Mouse (Mus musculus) left cerebral cortex, adult 9 months (tissue): ENCODE data around the gene Glg1.
"Not testable (repeated sequence)": the region's sequence is repeated elsewhere in the genome, so short reads cannot be mapped to it uniquely, and the experiment has no call there.

Source experiments
- DNase-seq, 2 experiments: peaks; one replicate each; pipeline ENCODE4 v3.0.0; 2022; ENCODE audit warnings: low spot score in 2 of 2

Gene Glg1

DNA sequence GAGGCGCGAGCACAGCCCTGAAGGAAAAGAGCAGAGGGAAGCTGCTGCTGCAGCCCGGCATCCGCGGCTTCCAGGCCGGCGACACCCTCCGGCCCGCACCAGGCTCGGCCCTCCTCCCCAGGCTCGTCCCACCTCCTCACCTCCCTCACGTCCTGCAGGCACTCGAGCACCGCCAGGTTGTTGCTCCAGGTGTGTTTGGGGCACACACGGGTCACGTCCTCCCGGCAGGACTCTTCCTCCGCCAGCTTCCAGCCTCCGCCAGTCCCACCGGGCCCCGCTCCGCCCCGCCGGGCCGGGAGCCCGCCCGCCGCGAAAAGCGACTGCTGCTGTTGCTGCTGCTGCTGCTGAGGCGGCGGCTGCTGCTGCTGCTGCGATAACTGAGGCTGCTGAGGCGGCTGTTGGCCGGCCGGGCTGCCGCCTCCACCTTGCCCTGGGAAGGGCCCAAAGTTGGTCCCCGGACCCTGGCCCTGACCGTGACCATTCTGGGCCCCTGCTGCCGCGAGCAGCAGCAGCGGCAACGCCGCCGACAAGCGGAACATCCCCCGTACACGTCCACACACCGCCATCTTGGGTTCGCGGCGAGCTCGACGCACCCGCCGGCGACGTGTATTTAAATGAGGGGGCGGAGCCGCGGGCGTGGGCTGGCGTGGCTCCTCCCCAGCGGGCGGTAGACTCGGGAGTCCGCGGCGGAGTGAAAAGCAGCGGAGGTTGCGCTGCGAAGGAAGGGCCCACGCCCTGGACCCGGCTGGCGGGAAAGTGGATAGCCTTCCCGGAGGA lies at the start of gene Glg1:
TSS of gene Glg1 (minus strand) at position 586 of the 777 bp plus-strand sequence.
- peak; percentile 54 to 87 for DNase-seq

DNA sequence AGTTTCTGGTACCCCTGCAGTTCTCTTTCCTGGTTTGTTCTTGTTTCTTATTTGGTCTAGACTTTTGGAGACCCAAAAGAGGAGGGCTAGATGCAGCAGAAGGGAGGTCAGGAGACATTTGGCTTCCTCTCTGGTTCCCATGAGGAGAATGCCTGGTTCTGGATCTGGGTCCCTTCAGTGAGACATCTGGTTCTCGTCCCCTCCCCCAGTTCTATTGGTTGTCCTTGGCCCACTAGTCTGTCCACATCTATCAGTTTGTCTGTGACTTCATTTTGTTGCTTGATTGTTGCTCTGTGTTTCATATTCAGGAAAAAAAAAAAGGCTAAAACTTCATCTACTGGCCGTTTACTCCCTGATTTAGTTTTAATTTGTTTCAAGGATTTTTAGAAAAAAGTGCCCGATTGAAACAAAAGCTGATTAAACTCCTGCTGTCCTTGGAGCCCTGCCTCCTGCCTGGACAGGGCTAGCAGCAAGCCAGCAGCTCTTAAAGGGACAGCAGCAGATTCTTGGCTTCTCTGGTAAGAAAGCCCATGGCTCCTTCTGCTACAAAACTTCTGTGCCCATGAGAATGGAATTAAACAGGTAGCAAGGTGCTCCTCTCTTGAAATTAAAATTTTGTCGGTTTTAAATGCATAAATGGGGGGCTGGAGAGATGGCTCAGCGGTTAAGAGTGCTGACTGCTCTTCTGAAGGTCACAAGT lies 46.2 kb upstream of the Glg1 start:
- DNase-seq, result no peak

DNA sequence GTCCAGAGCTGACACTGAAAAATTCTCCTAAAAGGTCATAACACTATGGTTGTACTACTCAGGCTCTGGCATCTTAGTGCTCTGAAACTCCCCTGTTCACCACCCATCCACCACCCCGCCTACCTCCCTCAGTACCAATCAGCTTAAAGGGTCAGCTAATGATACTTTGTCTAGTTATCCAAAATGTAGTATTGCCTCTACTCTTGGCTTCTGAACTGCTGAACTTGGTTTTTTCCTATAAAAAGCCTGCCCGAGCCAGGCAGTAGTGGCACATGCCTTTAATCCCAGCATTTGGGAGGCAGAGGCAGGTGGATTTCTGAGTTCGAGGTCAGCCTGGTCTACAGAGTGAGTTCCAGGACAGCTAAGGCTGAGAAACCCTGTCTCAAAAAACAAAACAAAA lies 45.3 kb upstream of the Glg1 start:
- DNase-seq, result no peak

DNA sequence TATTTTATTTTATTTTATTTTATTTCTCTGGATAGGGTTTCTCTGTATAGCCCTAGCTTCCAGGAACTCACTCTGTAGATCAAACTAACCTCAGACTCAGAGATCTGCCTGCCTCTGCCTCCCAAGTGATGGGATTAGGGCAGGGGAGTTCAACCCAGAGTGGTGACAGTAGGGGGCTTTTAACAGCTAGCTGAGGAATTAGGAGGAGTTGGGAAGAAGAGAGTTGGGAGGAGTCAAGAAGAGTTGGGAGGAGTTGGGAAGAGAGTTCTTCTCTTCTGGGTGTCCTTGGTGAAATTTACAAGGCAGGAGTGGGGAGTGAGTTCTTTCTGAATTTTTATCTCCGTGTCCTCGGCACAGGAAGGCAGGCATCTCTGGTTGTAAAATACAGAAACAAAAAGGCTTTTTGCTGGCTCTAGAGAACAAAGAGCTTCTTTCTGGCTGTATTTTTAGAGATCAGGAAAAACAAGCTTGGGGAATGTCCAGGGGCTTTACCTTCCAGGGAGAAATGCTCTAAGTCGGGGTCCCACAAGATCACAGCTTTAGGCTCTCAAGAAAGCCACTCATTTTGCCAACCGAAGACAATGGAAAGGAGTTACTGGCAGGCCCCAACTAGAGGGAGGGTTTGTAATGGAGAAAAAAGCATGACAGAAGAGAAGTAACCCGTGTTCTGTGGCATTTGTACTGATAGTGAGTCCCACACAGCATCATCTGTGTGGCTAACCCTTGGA lies 44.2 kb upstream of the Glg1 start:
- not testable (repeated sequence) for DNase-seq

DNA sequence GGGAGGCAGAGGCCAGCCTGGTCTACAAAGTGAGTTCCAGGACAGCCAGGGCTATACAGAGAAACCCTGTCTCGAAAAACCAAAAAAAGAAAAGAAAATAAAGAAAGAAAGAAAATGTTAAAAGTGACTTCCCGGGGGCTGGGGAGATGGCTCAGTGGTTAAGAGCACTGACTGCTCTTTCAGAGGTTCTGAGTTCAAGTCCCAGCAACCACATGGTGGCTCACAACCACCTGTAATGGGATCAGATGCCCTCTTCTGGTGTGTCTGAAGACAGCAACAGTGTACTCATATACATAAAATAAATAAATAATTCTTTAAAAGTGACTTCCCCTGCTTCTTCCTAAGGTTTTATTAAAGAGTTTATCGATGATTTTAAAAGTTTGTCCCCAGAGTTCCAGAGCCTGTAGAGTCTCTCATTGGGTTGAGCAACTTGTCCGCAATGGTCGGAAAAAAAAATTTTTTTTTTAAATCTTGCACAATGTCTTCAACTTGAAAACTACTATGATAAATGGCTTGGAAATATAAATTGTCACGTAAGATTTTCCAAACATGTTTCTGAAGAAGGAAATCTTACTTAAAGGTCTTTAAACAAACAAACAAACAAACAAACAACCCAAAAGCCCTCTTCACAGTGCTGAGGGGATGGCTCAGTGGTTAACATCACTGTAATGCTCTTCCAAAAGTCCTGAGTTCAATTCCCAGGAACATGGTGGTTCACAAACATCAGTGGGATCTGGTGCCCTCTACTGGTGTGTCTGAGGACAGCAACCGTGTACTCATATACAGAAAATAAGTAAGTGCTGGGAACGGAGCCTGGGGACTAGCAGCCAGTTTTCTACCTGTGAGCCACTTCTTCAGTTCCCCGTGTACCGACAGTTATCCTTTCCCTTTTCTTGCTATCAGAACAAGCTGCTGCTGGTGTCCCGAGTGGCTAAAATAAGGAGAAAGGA lies 41.9 kb upstream of the Glg1 start:
- DNase-seq, result no peak

DNA sequence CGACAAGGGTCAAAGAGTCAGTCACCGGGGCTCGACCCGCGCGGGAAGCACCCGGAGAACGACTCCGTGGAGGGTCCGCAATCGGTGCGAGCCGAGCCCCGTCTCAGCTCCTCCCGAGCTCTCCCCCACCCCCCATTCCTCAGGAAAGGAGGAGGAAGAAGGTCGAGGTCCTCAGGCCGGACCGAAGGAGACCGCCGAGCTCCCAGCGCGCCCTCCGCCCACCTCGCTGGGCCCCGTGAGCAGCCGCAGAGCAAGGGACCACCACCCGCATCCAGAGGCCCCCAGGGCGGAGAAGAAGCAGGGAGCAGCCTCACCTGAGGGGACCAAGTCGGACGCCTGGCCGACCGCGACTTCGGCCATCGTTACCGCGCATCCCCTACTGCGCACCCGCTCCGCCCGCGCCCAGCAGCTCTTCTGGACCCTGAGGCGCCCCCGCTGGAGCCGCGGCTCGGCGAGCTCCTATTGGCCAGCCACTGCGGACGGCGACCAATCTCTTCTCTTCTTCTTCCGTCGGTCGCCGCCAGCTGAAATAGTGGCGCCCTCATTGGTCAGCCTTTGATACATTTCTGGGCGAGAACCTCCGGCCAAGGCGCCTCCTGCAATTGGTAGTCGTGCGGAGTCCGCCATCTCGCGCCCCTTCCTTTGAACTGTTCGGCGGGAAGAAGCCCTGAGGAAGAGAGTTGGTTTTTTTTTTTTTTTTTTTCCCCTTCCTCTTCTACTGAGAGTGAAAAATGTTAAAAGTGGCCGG lies 41.0 kb upstream of the Glg1 start, which contains the start of gene Rfwd3:
TSS of gene Rfwd3 (minus strand) at position 402 of the 748 bp plus-strand sequence.
- DNase-seq, result peak; percentile 96 to 99

DNA sequence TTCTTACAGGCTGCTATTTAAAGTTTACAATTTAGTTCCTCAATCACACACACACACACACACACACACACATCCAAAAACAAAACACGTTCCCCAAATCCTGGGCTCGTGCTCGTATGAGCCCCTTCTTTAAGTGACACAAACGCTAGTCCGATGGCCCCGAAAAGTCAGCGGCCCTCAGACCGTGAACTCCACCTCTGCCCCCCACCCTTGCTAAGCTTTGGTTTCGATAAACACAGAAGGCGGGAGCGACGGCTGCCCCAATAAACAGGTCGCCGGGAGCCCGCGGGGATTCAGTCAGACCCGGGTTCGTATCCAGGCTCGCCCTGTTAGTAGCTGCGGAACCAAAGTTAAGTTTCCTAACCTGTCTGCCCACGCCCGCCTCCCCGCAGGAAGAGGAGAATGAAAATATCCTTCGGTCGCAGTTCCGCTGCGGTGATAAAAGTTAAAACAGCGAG lies 40.4 kb upstream of the Glg1 start:
- peak in 1 of 2 experiments; percentile 25 for DNase-seq

DNA sequence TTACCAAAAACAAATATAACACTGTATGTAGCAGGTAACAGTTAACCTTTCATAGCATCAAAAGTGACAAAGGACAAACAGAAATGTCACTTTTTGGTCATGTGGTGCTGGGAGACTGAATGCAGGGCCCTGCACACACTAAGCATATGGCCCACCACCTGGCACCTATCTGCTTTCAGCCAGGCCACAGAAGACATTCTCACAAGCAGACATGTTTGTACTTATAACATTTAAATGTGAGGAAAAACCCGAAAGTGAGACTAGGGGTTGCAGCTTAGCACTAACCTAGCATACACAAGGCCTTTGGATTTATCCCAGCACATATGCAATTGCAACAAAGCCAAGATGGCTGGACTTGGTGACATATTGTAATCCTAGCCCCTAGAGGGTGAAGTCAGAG lies 39.0 kb upstream of the Glg1 start:
- no peak for DNase-seq

DNA sequence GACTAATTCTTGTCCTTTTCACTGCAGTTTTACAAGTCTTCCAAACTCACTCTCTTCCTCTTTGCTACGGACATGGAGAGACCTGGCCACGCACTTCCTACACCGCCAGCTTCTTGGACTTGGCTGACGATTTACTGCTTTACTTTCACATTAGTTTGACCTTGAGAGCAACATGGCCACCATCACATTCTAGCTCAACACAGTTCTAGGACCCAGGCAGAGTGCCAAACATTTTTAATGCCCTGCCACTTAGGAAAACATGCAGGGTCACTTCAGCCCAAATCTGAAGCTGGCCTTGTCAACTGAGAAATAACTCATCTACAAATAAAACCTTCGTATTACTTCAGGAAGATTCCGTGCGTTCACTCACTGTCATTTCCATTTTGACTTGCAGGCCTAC lies 32.7 kb upstream of the Glg1 start:
- DNase-seq, result no peak

DNA sequence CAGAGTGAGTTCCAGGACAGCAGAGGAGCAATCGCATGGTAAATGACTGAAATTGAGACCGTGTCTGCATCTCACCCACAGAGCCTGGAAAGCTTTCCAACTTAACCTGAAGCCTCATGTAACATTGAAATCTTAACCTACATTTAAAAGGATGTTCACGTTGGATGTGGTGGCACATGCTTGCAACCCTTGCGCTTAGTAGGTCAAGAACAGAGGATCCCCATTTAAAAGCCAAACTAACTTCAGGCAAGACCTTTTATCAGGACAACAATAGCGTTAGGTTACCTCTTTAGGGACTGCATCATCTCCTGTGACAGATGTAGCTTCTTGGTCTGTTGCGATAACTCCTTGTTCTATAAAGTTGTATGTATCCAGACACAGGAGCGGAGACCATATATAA lies 31.6 kb upstream of the Glg1 start:
- DNase-seq, result no peak

DNA sequence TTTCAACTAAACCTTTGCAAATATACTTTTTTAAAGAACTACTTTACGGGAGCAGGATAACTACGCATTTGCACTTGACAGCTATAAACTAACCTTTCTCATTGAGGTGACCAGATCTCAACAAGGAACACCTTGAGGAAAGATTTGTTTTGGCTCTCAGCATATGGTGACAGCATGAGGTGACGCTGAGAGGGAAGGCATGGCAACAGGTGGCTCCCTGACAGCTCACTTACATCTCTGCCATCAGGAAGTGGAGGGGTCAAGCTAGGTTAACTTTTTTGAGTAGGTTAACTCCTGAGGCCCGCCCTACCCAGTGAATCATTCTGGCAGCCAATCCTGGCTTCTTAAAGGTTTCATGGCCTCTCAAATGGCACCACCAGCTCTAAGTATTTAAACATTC lies 26.6 kb upstream of the Glg1 start:
- no peak for DNase-seq

DNA sequence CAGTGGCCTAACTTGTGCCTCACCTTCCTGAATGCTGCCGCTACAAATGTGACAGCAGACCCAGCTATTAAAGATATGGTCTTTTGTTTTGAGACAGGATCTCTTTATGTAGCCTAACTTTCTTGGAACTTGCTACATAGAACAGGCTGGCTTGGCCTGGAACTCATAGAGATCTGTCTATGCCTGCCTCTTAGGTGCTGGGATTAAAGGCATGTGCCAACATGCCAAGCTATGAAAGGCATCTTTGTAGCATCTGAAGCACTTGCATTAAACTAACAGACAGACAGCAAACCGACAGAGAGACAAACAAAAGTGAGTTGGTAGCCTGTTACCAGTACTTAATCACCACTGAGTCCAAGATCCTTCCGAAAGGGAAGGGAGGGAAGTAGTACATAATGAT lies 23.1 kb upstream of the Glg1 start:
- DNase-seq, result no peak

DNA sequence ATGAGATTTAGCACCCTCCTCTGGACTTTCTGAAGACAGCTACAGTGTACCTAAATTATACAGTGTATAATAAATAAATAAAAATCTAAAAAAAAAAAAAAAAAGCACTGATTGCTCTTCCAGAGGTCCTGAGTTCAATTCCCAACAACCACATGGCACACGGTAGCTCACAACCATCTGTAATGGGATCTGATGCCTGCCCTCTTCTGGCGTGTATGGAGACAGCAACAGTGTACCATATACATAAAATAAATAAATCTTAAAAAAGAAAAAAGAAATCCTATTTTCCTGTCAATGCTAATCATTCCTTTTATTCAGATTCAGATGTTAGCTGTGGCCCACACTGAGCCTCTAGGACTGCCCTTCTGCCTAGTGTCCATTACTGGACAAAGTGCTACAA lies 9.3 kb upstream of the Glg1 start:
- no peak for DNase-seq

DNA sequence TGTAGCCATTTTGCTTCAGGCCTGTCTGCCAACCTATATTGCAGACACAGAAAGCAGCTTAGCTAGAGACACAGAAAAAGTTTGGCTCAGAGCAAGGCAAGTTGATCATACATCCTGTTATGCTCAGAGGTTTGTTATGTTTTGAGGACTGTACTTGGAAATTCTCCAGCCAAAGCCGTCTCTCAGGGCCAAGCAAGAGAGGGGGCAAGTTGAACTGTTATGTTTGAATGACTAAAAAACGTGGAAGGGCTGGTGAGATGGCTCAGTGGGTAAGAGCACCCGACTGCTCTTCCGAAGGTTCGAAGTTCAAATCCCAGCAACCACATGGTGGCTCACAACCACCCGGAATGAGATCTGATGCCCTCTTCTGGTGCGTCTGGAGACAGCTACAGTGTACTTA lies 7.1 kb upstream of the Glg1 start:
- DNase-seq, result not testable (repeated sequence)

DNA sequence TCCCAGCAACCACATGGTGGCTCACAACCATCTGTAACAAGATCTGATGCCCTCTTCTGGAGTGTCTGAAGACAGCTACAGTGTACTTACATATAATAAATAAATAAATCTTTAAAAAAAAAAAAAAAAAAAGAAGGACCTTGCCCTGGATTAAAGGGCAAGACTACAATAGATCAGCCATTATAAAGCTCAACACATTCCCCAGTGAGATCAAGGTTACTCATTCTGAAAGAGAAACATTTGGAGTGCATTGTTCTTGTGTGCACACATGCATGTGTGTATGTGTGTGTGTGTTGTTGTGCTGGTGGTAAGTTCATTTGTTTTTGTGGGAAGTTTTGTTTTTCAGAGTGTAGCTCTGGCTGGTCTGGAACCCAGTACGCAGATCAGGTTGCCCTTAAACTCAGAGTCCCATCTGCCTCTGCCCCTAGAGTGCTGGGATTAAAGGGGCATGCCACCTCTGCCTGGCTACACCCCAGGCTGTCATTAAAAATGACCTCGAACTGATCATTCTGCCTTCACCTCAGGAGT lies 5.7 kb upstream of the Glg1 start:
- DNase-seq, result no peak

DNA sequence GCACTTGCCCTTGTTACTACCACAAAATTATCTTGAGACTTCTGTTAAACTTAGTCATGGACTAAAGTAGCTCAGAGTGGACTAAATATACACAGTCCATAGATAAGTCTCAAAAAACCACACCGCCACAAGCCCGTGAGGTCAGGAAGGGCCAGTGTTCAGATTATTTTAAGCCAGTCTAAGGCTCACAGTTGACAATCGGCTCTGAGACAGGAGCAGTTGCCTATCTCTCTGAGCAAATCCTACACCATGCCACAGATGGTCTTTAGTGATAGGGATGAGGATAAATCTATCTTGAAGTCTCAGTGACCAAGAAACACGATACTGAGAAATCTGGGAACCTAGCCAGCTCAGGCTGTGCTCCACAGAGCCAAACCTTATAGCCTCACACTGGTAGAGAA lies 3.0 kb upstream of the Glg1 start:
- DNase-seq, result no peak

DNA sequence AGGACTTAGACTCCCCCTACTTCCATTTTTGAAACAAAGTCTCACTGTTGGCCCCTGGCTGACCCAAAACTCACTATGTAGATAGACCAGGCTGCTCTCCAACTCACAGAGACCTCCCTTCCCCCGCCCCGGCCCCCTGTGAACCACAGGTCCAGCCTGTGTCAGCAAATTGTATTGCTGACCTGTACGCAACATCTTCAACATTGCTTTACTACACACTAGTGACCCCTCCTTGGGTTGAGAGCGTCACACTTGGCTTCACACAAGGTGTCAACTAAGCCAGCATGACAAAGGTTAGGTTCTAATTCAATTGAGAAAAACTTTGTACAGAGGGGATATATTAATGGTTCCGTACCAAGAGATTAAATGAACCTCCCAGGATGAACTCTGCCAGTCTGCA lies 1.2 kb upstream of the Glg1 start:
- DNase-seq, result no peak

DNA sequence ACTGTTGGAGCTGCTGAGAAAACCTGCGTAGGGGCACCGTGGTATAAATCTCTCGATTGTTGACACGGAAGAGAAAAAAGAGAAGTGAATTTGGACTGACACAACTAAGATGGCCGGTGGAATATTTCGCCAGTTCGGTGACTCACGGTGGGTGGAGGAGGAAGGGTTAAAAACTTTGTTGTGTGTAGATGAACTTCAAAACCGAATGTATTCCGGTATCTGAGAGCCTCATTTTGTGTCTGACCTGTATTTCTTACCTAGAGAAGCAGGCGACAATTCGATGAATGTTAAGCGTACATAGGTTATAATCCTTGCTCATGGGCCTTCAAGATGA lies 359 bp upstream of the Glg1 start:
- DNase-seq, result no peak

DNA sequence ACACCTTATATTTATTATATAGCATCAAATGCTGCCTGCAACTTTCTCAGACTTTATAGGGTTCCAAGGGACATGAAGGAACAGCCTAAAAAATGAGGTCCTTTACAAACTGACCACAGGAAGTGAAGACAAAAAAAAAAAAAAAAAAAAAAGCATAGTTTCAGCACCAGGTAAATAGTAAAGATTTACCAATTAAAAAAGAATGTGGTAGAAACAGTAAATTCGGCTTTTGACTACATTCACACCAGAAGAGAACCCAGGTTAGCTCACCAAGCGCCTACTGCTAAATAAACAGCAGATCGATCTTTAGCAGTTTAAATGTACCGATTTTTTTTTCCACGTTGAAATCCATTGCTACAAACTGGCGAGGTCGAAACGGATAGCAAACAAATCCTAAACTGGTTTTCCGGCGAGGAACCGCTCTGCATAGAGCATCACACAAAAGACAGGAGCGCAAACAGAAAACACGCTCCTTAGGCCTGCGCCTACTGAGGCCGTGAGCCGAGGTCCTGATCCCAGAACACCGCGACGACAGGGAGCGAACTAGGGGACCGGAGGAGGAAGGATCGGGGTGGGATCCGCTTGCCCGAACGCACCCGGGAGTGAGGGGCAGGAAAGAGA lies 896 bp downstream of the Glg1 start:
- peak in 1 of 2 experiments; percentile 23 for DNase-seq

DNA sequence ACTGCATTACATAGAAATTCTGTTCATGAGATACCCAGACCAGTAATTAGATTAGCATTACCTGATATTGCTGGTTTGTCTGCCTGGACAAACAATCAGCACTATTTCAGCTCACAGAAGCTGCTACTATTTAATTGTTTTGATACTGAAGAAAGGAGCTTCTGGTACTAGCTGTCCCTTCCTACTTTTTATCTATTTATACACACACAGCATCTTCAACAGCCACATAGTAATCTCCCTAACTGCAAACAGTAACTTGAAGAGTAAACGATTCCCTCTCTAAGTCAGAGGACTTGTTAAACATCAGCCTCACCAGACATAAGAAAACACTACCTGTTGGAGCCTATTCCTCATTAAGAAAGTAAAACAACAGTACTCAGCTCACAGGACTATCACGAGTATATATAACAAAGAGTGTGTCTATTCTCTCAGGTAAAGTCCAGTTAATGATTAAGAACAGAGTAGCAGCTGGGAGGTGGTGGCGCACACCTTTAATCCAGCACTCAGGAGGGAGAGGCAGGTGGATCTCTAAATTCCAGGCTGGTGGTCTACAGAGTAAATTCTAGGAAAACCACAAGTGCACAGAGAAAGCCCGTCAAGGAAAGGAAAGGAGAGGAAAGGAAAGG lies 6.4 kb downstream of the Glg1 start:
- DNase-seq, result no peak
